Mouse (Mus musculus) hindbrain, embryonic 15.5 days (tissue): ENCODE results near the gene Dpf3. TPM values are rescaled to one million over a fixed set of nuclear protein-coding genes. Genes with fewer than 3 reads are reported as not detected.

ENCODE experiments used
- ATAC-seq: fragments of 200-750 bp; cut with Nextera tagmentation; 2 replicates; pipeline ENCODE4 v1.8.0; 2017; ENCODE audit warnings: low read depth, moderate number of reproducible peaks, moderate TSS enrichment; ENCODE audit not compliant: low FRiP score
- H3K27ac ChIP-seq: fragments of 300-500 bp; sonication (generic); replicated peaks from 2 replicates; pipeline ENCODE4 v1.5.1; 2015; ENCODE audit warnings: mild to moderate bottlenecking, inconsistent platforms
- H3K27me3 ChIP-seq: fragments of 300-500 bp; sonication (generic); 2 replicates; pipeline ENCODE4 v1.6.1; 2015; ENCODE audit warnings: control low read depth, inconsistent platforms
- H3K36me3 ChIP-seq: fragments of 300-500 bp; sonication (generic); 2 replicates; pipeline ENCODE4 v1.6.1; 2015; ENCODE audit warnings: control low read depth, inconsistent platforms
- H3K4me1 ChIP-seq: fragments of 300-500 bp; sonication (generic); replicated peaks from 2 replicates; pipeline ENCODE4 v1.6.1; 2015; ENCODE audit warnings: control low read depth, inconsistent platforms
- H3K4me2 ChIP-seq: fragments of 300-500 bp; sonication (generic); 2 replicates; pipeline ENCODE4 v1.6.1; 2015; ENCODE audit warnings: moderate library complexity, mild to moderate bottlenecking, inconsistent platforms
- H3K4me3 ChIP-seq: fragments of 300-500 bp; sonication (generic); 2 replicates; pipeline ENCODE4 v1.5.1; 2015; ENCODE audit warnings: mild to moderate bottlenecking, inconsistent platforms
- H3K9ac ChIP-seq: fragments of 300-500 bp; sonication (generic); 2 replicates; pipeline ENCODE4 v1.6.1; 2015; ENCODE audit warnings: inconsistent platforms
- H3K9me3 ChIP-seq: fragments of 300-500 bp; sonication (generic); 2 replicates; pipeline ENCODE4 v1.6.1; 2016; ENCODE audit warnings: control low read depth, inconsistent platforms
- WGBS: fragments of 180-500 bp; shearing (Covaris S2); methylation state at CpG from one replicate; pipeline ENCODE4 v1.1.7; 2015; 5-methylcytosine and 5-hydroxymethylcytosine counted together
- polyA plus RNA-seq: library from polyadenylated mRNA; unstranded; fragments of >200 nt; fragmentation: Nextera tagmentation; extraction: Ambion mirVana; gene quantifications from 2 replicates; pipeline ENCODE4 v1.2.1, GENCODE M21; 2015

The Dpf3 gene
- polyA plus RNA-seq, 1 experiment from 2014 or later = 22.7 TPM

- H3K9me3 ChIP-seq = no peaks in the 10 kb centered on the region
- WGBS = 72% methylated on average over 4 of the region's 4 CpGs
These were observed 6.1 kb downstream of the Dpf3 start for GRCm38 (mm10) chr12:83481439-83481838.

GRCm38 (mm10) chr12:83479818-83480401 is 7.6 kb downstream of the Dpf3 start:
- 66% methylated on average over 7 of the region's 7 CpGs for WGBS
- H3K4me2 ChIP-seq = no peak overlapping the region
- no peak overlapping the region for H3K4me3 ChIP-seq
- no peaks in the 10 kb centered on the region for H3K27me3 ChIP-seq
- ATAC-seq = no peak
- H3K36me3 ChIP-seq = no peaks in the 10 kb centered on the region
- H3K4me1 ChIP-seq = peaks cover 23% of the 10 kb centered on the region
- H3K9me3 ChIP-seq = no peaks in the 10 kb centered on the region
- no peak overlapping the region for H3K9ac ChIP-seq
- no peak overlapping the region for H3K27ac ChIP-seq

More at GRCm38 (mm10) chr12:83481439-83481838, 6.1 kb downstream of the Dpf3 start:
- Histone ChIP-seq H3K9ac (no peak overlapping the region), H3K4me3 (no peak overlapping the region), H3K27ac (no peak overlapping the region), H3K4me2 (no peak overlapping the region), H3K36me3 (no peaks in the 10 kb centered on the region), H3K4me1 (peaks cover 20% of the 10 kb centered on the region), H3K27me3 (no peaks in the 10 kb centered on the region)
- no peak for ATAC-seq

GRCm38 (mm10) chr12:83479140-83479539 is 8.4 kb downstream of the Dpf3 start:
- H3K27me3 ChIP-seq = no peaks in the 10 kb centered on the region
- WGBS = 95% methylated on average over 1 of the region's 1 CpGs

GRCm38 (mm10) chr12:83476277-83476676 is 11.2 kb downstream of the Dpf3 start:
- 0 out of 2 replicates have a peak, but pooled peaks cover 2% of the 10 kb centered on the region for H3K27me3 ChIP-seq
- H3K9ac ChIP-seq = no peak overlapping the region
- H3K27ac ChIP-seq = no peak overlapping the region
- H3K4me1 ChIP-seq = peaks cover 27% of the 10 kb centered on the region
- H3K4me3 ChIP-seq = no peak overlapping the region
- 23% methylated on average over 10 of the region's 10 CpGs for WGBS
- no peaks in the 10 kb centered on the region for H3K9me3 ChIP-seq
- ATAC-seq = 0 out of 2 replicates have a peak, but pooled peaks have one; percentile 51
- no peaks in the 10 kb centered on the region for H3K36me3 ChIP-seq
- no peak overlapping the region for H3K4me2 ChIP-seq

More at GRCm38 (mm10) chr12:83479140-83479539, 8.4 kb downstream of the Dpf3 start:
- no peak for ATAC-seq
- Histone ChIP-seq H3K9ac (no peak overlapping the region), H3K9me3 (no peaks in the 10 kb centered on the region), H3K27ac (no peak overlapping the region), H3K4me2 (no peak overlapping the region), H3K4me1 (peaks cover 19% of the 10 kb centered on the region), H3K36me3 (no peaks in the 10 kb centered on the region), H3K4me3 (no peak overlapping the region)

GRCm38 (mm10) chr12:83475419-83475818 is 12.1 kb downstream of the Dpf3 start:
- ATAC-seq = no peak
- Histone ChIP-seq H3K9ac (no peak overlapping the region), H3K4me2 (no peak overlapping the region), H3K9me3 (no peaks in the 10 kb centered on the region), H3K4me3 (no peak overlapping the region), H3K4me1 (peaks cover 27% of the 10 kb centered on the region), H3K27me3 (0 out of 2 replicates have a peak, but pooled peaks cover 2% of the 10 kb centered on the region), H3K36me3 (no peaks in the 10 kb centered on the region), H3K27ac (no peak overlapping the region)
- WGBS = 23% methylated on average over 6 of the region's 6 CpGs

- H3K4me1 ChIP-seq = peaks cover 27% of the 10 kb centered on the region
- no peak overlapping the region for H3K4me2 ChIP-seq
- 43% methylated on average over 5 of the region's 5 CpGs for WGBS
- no peak for ATAC-seq
- no peaks in the 10 kb centered on the region for H3K36me3 ChIP-seq
- H3K27ac ChIP-seq = no peak overlapping the region; the same call in 1 of the 2 replicates
- H3K4me3 ChIP-seq = no peak overlapping the region
- 0 out of 2 replicates have a peak, but pooled peaks cover 2% of the 10 kb centered on the region for H3K27me3 ChIP-seq
- no peak overlapping the region for H3K9ac ChIP-seq
- H3K9me3 ChIP-seq = no peaks in the 10 kb centered on the region
These were observed 13.4 kb downstream of the Dpf3 start for GRCm38 (mm10) chr12:83473987-83474600.

GRCm38 (mm10) chr12:83471760-83472159 is 15.8 kb downstream of the Dpf3 start:
- Histone ChIP-seq H3K27ac (no peak overlapping the region), H3K4me3 (no peak overlapping the region), H3K36me3 (no peaks in the 10 kb centered on the region), H3K4me1 (peaks cover 30% of the 10 kb centered on the region), H3K9ac (no peak overlapping the region), H3K4me2 (no peak overlapping the region), H3K9me3 (no peaks in the 10 kb centered on the region), H3K27me3 (0 out of 2 replicates have a peak, but pooled peaks cover 2% of the 10 kb centered on the region)
- no peak for ATAC-seq
- WGBS = 77% methylated on average over 7 of the region's 7 CpGs

- ATAC-seq = no peak
- no peak overlapping the region for H3K27ac ChIP-seq
- H3K36me3 ChIP-seq = no peaks in the 10 kb centered on the region
- H3K4me2 ChIP-seq = no peak overlapping the region
- H3K4me3 ChIP-seq = no peak overlapping the region
- peaks cover 18% of the 10 kb centered on the region for H3K4me1 ChIP-seq
- H3K9me3 ChIP-seq = no peaks in the 10 kb centered on the region
- H3K27me3 ChIP-seq = 0 out of 2 replicates have a peak, but pooled peaks cover 2% of the 10 kb centered on the region
- 32% methylated on average over 9 of the region's 9 CpGs for WGBS
- H3K9ac ChIP-seq = no peak overlapping the region
These were observed 17.4 kb downstream of the Dpf3 start for GRCm38 (mm10) chr12:83470085-83470484.

- Histone ChIP-seq H3K9me3 (no peaks in the 10 kb centered on the region), H3K36me3 (no peaks in the 10 kb centered on the region), H3K4me2 (no peak overlapping the region), H3K27ac (no peak overlapping the region), H3K27me3 (no peaks in the 10 kb centered on the region), H3K4me1 (peaks cover 7% of the 10 kb centered on the region; the same call in 1 of the 2 replicates), H3K9ac (no peak overlapping the region), H3K4me3 (no peak overlapping the region)
- no peak for ATAC-seq
- 38% methylated on average over 6 of the region's 6 CpGs for WGBS
These were observed 20.7 kb downstream of the Dpf3 start for GRCm38 (mm10) chr12:83466508-83467430.

GRCm38 (mm10) chr12:83466053-83466452 is 21.5 kb downstream of the Dpf3 start:
- H3K9me3 ChIP-seq = no peaks in the 10 kb centered on the region
- H3K9ac ChIP-seq = no peak overlapping the region
- H3K27ac ChIP-seq = no peak overlapping the region
- no peaks in the 10 kb centered on the region for H3K27me3 ChIP-seq
- 86% methylated on average over 4 of the region's 4 CpGs for WGBS
- peaks cover 7% of the 10 kb centered on the region; the same call in 1 of the 2 replicates for H3K4me1 ChIP-seq
- no peak overlapping the region for H3K4me2 ChIP-seq
- no peaks in the 10 kb centered on the region for H3K36me3 ChIP-seq
- no peak for ATAC-seq
- no peak overlapping the region for H3K4me3 ChIP-seq

- Histone ChIP-seq H3K4me1 (no peaks in the 10 kb centered on the region), H3K9me3 (no peaks in the 10 kb centered on the region), H3K27ac (no peak overlapping the region), H3K27me3 (no peaks in the 10 kb centered on the region), H3K4me2 (no peak overlapping the region), H3K9ac (no peak overlapping the region), H3K36me3 (no peaks in the 10 kb centered on the region), H3K4me3 (no peak overlapping the region)
- WGBS = 80% methylated on average over 3 of the region's 3 CpGs
- ATAC-seq = no peak
These were observed 27.2 kb downstream of the Dpf3 start for GRCm38 (mm10) chr12:83460272-83460671.
